Mouse (Mus musculus) spleen, adult 10 weeks (tissue): Measurements from ENCODE around the gene Borcs6. TPM values are rescaled to one million over a fixed set of nuclear protein-coding genes. Genes with fewer than 3 reads are reported as not detected.

ENCODE experiments used
- polyA plus RNA-seq: library from polyadenylated mRNA; stranded (reverse); fragments of 350-450 nt; fragmentation: Illumina TruSeq; extraction: RNeasy Lipid Tissue Mini Kit (QIAGEN cat#74804); gene quantifications from one replicate; pipeline ENCODE4 v1.2.3, GENCODE M21; 2015; ENCODE audit warnings: low replicate concordance; ENCODE audit not compliant: insufficient read depth

Gene Borcs6
- 6.8 TPM for polyA plus RNA-seq

GRCm38 (mm10) chr11:69059357-69059974 lies at the start of gene Borcs6:
Gene Borcs6 (plus strand): TSS chr11:69059717.

GRCm38 (mm10) chr11:69015644-69016441 lies 43.7 kb upstream of the Borcs6 start, which contains the start of gene Ctc1:
Gene Ctc1 (plus strand): TSS chr11:69015911.

GRCm38 (mm10) chr11:69045531-69046394 lies 13.8 kb upstream of the Borcs6 start, which contains the start of gene Aurkb:
Gene Aurkb (plus strand): TSS chr11:69045647.

GRCm38 (mm10) chr11:69070590-69071222 lies 11.2 kb downstream of the Borcs6 start, which contains the start of gene Tmem107:
Gene Tmem107 (plus strand): TSS chr11:69070806.

GRCm38 (mm10) chr11:69088103-69088855 lies 28.8 kb downstream of the Borcs6 start, which contains the start of gene Vamp2:
Gene Vamp2 (plus strand): TSS chr11:69088490.

GRCm38 (mm10) chr11:69094697-69095429 lies 35.3 kb downstream of the Borcs6 start, which contains the start of gene Per1:
Gene Per1 (plus strand): TSS chr11:69095217.

Other genes starting within 250 kb of the Borcs6 start
- 59.8 TPM for gene Ndel1, start 187.9 kb upstream of the Borcs6 start, polyA plus RNA-seq
- not detected for gene Rnf222, start 171.2 kb upstream of the Borcs6 start, polyA plus RNA-seq
- gene Rpl26, start 158.1 kb upstream of the Borcs6 start, polyA plus RNA-seq: 3,091 TPM
- not detected for gene Odf4, start 132.6 kb upstream of the Borcs6 start, polyA plus RNA-seq
- 3.7 TPM for gene Arhgef15, start 102.2 kb upstream of the Borcs6 start, polyA plus RNA-seq
- 16.7 TPM for gene Slc25a35, start 91.6 kb upstream of the Borcs6 start, polyA plus RNA-seq
- 9.7 TPM for gene Rangrf, start 84.5 kb upstream of the Borcs6 start, polyA plus RNA-seq
- 14.9 TPM for gene Pfas, start 51.3 kb upstream of the Borcs6 start, polyA plus RNA-seq
- 16.9 TPM for gene Ctc1, start 43.8 kb upstream of the Borcs6 start, polyA plus RNA-seq
- 18.1 TPM for gene Aurkb, start 14.1 kb upstream of the Borcs6 start, polyA plus RNA-seq
- 3.2 TPM for gene Tmem107, start 11.1 kb downstream of the Borcs6 start, polyA plus RNA-seq
- gene Vamp2, start 28.8 kb downstream of the Borcs6 start, polyA plus RNA-seq: 199 TPM
- 8.1 TPM for gene Per1, start 35.5 kb downstream of the Borcs6 start, polyA plus RNA-seq
- gene Hes7, start 60.7 kb downstream of the Borcs6 start, polyA plus RNA-seq: 0.12 TPM
- gene 9130213A22Rik, start 62.9 kb downstream of the Borcs6 start, polyA plus RNA-seq: 0.44 TPM
- gene Aloxe3, start 66.2 kb downstream of the Borcs6 start, polyA plus RNA-seq: 0.50 TPM
- gene Alox12b, start 97.3 kb downstream of the Borcs6 start, polyA plus RNA-seq: not detected
- 0.25 TPM for gene Alox8, start 138.1 kb downstream of the Borcs6 start, polyA plus RNA-seq
- 0.06 TPM for gene Gucy2e, start 177.3 kb downstream of the Borcs6 start, polyA plus RNA-seq